Mouse (Mus musculus) cerebellum, adult (tissue): ENCODE results near the gene 2210408I21Rik.

ENCODE experiments used
- ATAC-seq: cut with Nextera tagmentation; 2 replicates; pipeline ENCODE4 v1.9.2; 2017; ENCODE audit warnings: mild to moderate bottlenecking, moderate library complexity, mixed read lengths; ENCODE audit not compliant: insufficient number of reproducible peaks, low FRiP score, low TSS enrichment

2210408I21Rik gene

GRCm38 (mm10) chr13:77470093-77470621 lies 334.8 kb downstream of the 2210408I21Rik start:
- ATAC-seq, result no peak

GRCm38 (mm10) chr13:77476420-77476819 lies 341.1 kb downstream of the 2210408I21Rik start:
- no peak for ATAC-seq

- no peak for ATAC-seq
Observed at GRCm38 (mm10) chr13:77478425-77479119, 343.2 kb downstream of the 2210408I21Rik start.

- ATAC-seq, result no peak
Observed at GRCm38 (mm10) chr13:77489938-77490651, 354.8 kb downstream of the 2210408I21Rik start.

- ATAC-seq, result no peak
Observed at GRCm38 (mm10) chr13:77514046-77514445, 378.7 kb downstream of the 2210408I21Rik start.

- no peak for ATAC-seq
Observed at GRCm38 (mm10) chr13:77528960-77529699, 393.8 kb downstream of the 2210408I21Rik start.

- ATAC-seq, result no peak
Observed at GRCm38 (mm10) chr13:77529760-77530159, 394.4 kb downstream of the 2210408I21Rik start.

GRCm38 (mm10) chr13:77537466-77537865 lies 402.1 kb downstream of the 2210408I21Rik start:
- ATAC-seq, result no peak

- no peak for ATAC-seq
Observed at GRCm38 (mm10) chr13:77547486-77548385, 412.4 kb downstream of the 2210408I21Rik start.

- no peak for ATAC-seq
Observed at GRCm38 (mm10) chr13:77548386-77548695, 413.0 kb downstream of the 2210408I21Rik start.

GRCm38 (mm10) chr13:77548750-77549149 lies 413.4 kb downstream of the 2210408I21Rik start:
- ATAC-seq, result no peak

GRCm38 (mm10) chr13:77594011-77594410 lies 458.7 kb downstream of the 2210408I21Rik start:
- ATAC-seq, result no peak

GRCm38 (mm10) chr13:77615346-77615745 lies 480.0 kb downstream of the 2210408I21Rik start:
- ATAC-seq, result no peak
